Mouse (Mus musculus) kidney, adult 2 months (tissue): Measurements from ENCODE around the gene Trim2.

Experiments used
- CTCF ChIP-seq: fragments of 200-500 bp; conservative IDR thresholded peaks from 2 replicates; pipeline ENCODE4 v1.5.1; 2011; ENCODE audit warnings: low read depth, mild to moderate bottlenecking, control low read depth, low read length, moderate library complexity, mixed read lengths; ENCODE audit not compliant: insufficient read depth, insufficient read length
- POLR2A ChIP-seq: fragments of 200-500 bp; IDR thresholded peaks from one replicate; pipeline ENCODE4 v1.6.1; 2011; ENCODE audit warnings: low read depth, low read length, control low read depth

DNA sequence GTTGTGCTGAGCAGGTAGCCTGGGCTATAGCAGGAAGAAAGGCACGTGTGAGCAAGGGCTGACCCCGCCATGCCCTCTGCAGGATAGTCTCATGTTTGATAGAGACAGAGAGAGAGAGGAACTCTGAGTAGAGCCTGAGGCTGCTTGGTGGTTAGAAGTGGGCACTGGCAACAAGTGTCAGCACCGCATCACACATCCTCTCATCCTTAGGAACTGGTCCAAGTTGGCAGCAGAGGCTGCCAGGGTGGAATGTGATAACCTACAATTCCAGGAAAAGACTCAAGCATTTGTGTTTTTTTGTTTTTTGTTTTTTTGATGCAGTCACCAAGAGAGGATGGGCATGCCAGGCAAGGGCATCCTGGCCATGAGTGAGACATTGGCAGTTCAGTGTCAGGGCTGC, 8.5 kb downstream of the Trim2 start:
- TF ChIP-seq POLR2A (no peak), CTCF (no peak; the same call in 1 of the 2 replicates)
